Mouse (Mus musculus) adrenal gland, adult 2 months (tissue): ENCODE data around the gene Kank1. TPM values are rescaled to one million over a fixed set of nuclear protein-coding genes. Genes with fewer than 3 reads are reported as not detected.

ENCODE experiments used
- DNase-seq: peaks from one replicate; pipeline ENCODE4 v3.0.0; 2021
- polyA plus RNA-seq: library from polyadenylated mRNA; depleted of rRNA; stranded (reverse); fragments of >200 nt; gene quantifications from 2 replicates; pipeline ENCODE4 v1.2.3, GENCODE M21; 2012
- total RNA-seq, 2 experiments: library from RNA; stranded (reverse); gene quantifications; 2 replicates each; pipeline ENCODE4 v1.2.3; 2021

The Kank1 gene
- total and polyA plus RNA-seq, 3 experiments = 15.2 to 20.7 (median 15.8) TPM

GRCm38 (mm10) chr19:25251610-25252140 is 14.9 kb downstream of the Kank1 start:
- DNase-seq = no peak

- no peak for DNase-seq
Observed at GRCm38 (mm10) chr19:25253198-25253597, 16.4 kb downstream of the Kank1 start.

GRCm38 (mm10) chr19:25253628-25254027 is 16.9 kb downstream of the Kank1 start:
- no peak for DNase-seq

GRCm38 (mm10) chr19:25258321-25258720 is 21.5 kb downstream of the Kank1 start:
- no peak for DNase-seq

GRCm38 (mm10) chr19:25266181-25266580 is 29.4 kb downstream of the Kank1 start:
- DNase-seq = no peak

GRCm38 (mm10) chr19:25267247-25267646 is 30.5 kb downstream of the Kank1 start:
- DNase-seq = peak; percentile 9

- DNase-seq = peak; percentile 47
Observed at GRCm38 (mm10) chr19:25268532-25268931, 31.8 kb downstream of the Kank1 start.

GRCm38 (mm10) chr19:25271591-25271990 is 34.8 kb downstream of the Kank1 start:
- DNase-seq = no peak

- no peak for DNase-seq
Observed at GRCm38 (mm10) chr19:25273179-25273578, 36.4 kb downstream of the Kank1 start.

GRCm38 (mm10) chr19:25276600-25277395 is 40.0 kb downstream of the Kank1 start:
- DNase-seq = no peak

GRCm38 (mm10) chr19:25277761-25278160 is 41.0 kb downstream of the Kank1 start:
- no peak for DNase-seq

GRCm38 (mm10) chr19:25279603-25280002 is 42.8 kb downstream of the Kank1 start:
- no peak for DNase-seq

GRCm38 (mm10) chr19:25283665-25284064 is 46.9 kb downstream of the Kank1 start:
- DNase-seq = no peak

- DNase-seq = peak; percentile 91
Observed at GRCm38 (mm10) chr19:25285756-25286538, 49.2 kb downstream of the Kank1 start.

- no peak for DNase-seq
Observed at GRCm38 (mm10) chr19:25290991-25291520, 54.3 kb downstream of the Kank1 start.

- no peak for DNase-seq
Observed at GRCm38 (mm10) chr19:25295207-25295606, 58.4 kb downstream of the Kank1 start.

- no peak for DNase-seq
Observed at GRCm38 (mm10) chr19:25297269-25297668, 60.5 kb downstream of the Kank1 start.

- DNase-seq = no peak
Observed at GRCm38 (mm10) chr19:25299852-25300670, 63.3 kb downstream of the Kank1 start.

- DNase-seq = no peak
Observed at GRCm38 (mm10) chr19:25301189-25301588, 64.4 kb downstream of the Kank1 start.

GRCm38 (mm10) chr19:25306277-25306676 is 69.5 kb downstream of the Kank1 start:
- DNase-seq = no peak

GRCm38 (mm10) chr19:25308156-25308555 is 71.4 kb downstream of the Kank1 start:
- no peak for DNase-seq

- no peak for DNase-seq
Observed at GRCm38 (mm10) chr19:25308763-25309162, 72.0 kb downstream of the Kank1 start.
